Mouse (Mus musculus) bone marrow macrophage, adult 2 months (primary cell): ENCODE measurements around the gene Stk32c.

Source experiments
- CTCF ChIP-seq: IDR thresholded peaks from 2 replicates; pipeline ENCODE4 v1.5.1; 2012; ENCODE audit warnings: low read depth, mild to moderate bottlenecking, low read length, moderate library complexity
- POLR2A ChIP-seq: IDR thresholded peaks from 2 replicates; pipeline ENCODE4 v1.6.1; 2012; ENCODE audit warnings: mild to moderate bottlenecking, low read depth, low read length, borderline replicate concordance

- TF ChIP-seq CTCF (no peak), POLR2A (no peak)
These were observed 120.0 kb downstream of the Stk32c start for GRCm38 (mm10) chr7:139093124-139093523.
